Mouse (Mus musculus): ENCODE data around the gene Map7.

The Map7 gene

DNA sequence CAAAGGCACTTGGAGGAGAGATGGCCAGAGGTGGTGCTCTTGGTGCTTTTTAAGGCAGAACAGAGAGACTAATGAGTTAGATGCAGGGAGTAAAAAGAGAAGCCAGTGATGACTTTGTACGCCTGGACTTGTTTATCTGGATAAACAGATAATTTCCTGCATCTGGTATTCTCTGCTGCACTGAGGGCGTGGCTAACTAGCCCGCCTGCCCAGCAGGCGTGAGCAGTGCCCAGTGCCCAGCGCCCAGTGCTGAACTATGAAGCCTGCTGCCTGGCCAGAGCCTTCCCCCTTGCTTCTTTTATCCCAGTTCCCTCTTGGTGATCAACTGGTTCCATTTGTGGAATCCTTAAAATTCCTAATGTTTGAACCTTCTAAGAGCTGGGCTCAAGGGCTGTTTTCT, 81.8 kb downstream of the Map7 start:
- no peak for DNase-seq (ENCODE audit: low spot score in 2 of 2)

DNA sequence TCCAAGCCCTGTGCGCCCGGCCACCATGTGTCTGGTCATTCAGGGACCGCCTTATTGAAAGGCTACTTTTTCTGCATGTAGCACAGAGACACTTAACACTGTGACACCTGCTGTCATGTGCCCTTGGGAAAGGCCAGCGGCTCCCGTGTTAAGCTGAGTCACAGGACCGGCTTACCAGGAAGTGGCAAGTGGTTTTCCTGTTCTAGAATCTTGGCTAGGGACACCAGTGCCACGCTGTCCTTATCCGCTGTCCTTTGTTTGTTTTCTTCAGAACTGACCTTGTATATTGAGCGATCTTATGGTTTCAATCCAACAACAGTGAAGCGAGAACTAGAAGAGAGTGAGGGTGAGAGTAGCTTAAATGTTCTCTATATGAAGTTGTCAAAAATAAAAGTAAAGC, 85.2 kb downstream of the Map7 start:
- no peak for DNase-seq (ENCODE audit: low spot score in 2 of 2)

DNA sequence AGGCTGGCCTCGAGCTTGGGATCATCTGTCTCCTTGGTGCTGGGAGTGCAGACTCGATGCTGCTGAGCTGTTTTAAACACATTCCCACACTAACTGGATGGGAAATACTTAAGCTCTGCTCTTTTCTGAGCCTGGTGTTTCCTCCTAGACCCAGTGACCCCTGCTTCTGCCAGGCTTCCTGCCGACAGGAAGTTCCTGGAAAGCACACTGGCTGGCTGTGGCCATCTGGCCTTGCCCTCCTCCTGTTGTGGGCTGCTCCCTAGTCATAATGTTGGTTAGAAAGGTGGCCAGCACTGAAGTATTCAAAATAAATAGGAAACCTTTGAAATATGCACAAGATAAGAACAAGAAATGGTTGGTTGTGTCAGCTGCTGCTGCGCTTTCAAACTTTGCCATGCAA, 86.2 kb downstream of the Map7 start:
- no peak for DNase-seq (ENCODE audit: low spot score in 2 of 2)

GRCm38 (mm10) chr10:20235656-20236055, 87.4 kb downstream of the Map7 start:
- DNase-seq (ENCODE audit: low spot score in 2 of 2), result no peak

DNA sequence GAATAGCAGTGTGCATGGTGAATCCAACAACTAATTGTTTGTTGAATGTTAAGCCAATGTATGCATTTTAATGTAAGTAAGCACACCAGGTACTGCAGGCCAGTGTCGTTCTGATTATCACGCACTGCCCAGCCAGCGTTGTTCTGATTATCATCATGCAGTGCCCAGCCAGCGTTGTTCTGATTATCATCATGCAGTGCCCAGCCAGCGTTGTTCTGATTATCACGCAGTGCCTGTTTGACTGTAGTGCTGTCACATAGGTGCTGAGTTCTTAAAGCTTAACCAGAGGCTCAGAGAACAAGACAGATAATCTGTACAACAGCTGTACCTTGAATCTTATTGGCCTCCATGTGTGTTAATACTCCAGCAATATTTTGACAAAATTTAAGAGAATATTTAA, 88.0 kb downstream of the Map7 start:
- no peak for DNase-seq (ENCODE audit: low spot score in 2 of 2)

DNA sequence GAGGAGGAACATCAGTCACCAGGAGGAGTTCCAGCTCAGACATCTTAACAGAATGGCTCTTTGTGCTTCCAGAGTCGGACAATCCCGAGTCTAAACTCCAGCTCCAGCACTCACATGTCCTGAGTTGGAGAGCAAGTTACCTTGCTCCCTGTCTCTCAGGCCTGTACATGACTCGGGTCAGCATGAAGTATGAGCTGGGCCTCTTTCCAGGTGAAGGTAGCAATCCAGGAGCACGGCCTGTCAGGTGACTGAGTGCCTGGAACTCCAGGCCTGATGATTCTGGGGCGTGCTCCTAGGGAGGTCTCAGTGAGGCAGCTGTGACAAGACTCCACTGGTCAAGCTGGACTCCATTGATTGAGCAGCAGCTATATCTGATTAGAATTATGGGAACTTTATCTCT, 90.0 kb downstream of the Map7 start:
- no peak for DNase-seq (ENCODE audit: low spot score in 2 of 2)

DNA sequence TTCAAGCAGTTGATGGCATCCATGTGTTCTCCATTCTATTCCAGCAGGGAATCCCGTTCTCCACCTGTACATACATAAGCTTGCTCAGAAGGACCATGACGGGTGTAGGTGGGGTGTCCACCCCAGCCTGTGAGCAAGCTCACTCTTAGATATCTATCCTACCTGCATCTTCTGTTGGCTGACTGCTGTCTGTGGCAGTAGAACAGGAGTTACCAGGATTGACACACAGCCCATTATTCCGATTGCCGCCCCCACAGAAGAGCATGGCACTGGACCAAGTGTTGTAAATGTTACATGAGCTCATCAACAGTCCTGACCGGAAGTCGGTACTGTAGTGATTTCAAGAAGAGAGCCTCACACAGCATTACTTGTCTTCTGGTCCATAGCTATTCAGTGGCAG, 92.6 kb downstream of the Map7 start:
- DNase-seq (ENCODE audit: low spot score in 2 of 2), result no peak

DNA sequence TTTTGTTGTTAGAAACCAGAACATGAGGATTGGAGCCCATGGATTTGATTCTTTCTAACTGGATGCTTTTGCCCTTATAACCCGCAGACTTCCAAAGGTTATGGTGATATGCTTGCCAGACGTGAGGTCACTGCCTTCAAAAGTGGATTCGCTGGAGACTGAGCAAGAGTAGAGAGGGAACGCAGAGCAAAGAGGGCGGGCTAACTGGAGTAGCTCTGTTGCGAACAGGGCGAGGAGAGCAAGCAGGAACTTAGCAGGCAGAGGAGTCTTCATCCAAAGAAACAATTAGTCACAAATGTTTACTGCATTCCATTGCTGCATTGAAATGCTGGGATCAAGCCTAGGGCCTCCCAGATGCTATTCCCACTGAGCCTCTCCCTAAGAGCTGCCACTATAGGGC, 95.0 kb downstream of the Map7 start:
- DNase-seq (ENCODE audit: low spot score in 2 of 2), result no peak

- peak in 1 of 2 experiments; percentile 52 for DNase-seq (ENCODE audit: low spot score in 2 of 2)
These were observed 96.8 kb downstream of the Map7 start for GRCm38 (mm10) chr10:20245082-20245481.

- no peak for DNase-seq (ENCODE audit: low spot score in 2 of 2)
These were observed 100.8 kb downstream of the Map7 start for GRCm38 (mm10) chr10:20249091-20249490.

DNA sequence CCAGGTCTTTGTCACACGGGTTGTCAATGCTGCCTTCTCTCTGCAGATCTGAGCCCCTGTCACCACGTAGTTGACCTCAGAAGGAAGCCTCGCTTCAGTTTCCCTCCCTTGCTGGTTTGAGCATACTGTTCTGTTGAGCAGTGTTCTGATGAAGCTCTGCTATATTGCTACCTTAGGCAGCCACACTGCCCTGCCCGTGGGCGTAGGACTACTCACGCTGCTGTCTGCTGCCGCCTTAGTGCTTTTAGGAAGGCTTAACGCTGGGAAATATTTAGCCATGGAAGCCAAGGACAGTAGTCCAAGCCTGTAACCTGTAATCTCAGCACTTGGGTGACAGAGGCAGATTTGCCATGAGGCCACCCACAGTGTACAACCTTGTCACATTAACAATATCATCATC, 107.3 kb downstream of the Map7 start:
- peak in 1 of 2 experiments; percentile 39 for DNase-seq (ENCODE audit: low spot score in 2 of 2)

GRCm38 (mm10) chr10:20257054-20257643, 108.9 kb downstream of the Map7 start:
- peak in 1 of 2 experiments; percentile 34 for DNase-seq (ENCODE audit: low spot score in 2 of 2)

GRCm38 (mm10) chr10:20257721-20258720, 109.8 kb downstream of the Map7 start:
- DNase-seq (ENCODE audit: low spot score in 2 of 2), result no peak

- DNase-seq (ENCODE audit: low spot score in 2 of 2), result no peak
These were observed 111.2 kb downstream of the Map7 start for GRCm38 (mm10) chr10:20259476-20259875.

DNA sequence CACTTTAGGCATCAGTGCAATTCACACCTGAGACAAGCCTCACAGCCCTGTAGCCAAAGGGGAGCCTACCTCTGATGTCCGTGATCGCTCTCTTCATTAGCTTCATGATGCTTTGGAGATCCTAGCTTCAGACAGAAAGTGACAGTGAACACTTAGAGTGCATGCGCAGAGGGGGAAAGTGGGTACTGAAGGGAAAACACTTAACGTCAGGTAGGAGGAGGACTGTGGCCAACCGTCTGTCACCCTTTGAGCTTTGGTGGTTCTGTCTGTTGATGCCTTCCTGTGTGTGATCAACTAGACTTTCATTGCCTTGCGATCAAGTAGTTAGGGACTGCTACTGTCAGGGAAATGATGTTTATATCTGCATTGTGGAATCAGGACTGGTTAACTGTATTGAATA, 114.6 kb downstream of the Map7 start:
- DNase-seq (ENCODE audit: low spot score in 2 of 2), result no peak

DNA sequence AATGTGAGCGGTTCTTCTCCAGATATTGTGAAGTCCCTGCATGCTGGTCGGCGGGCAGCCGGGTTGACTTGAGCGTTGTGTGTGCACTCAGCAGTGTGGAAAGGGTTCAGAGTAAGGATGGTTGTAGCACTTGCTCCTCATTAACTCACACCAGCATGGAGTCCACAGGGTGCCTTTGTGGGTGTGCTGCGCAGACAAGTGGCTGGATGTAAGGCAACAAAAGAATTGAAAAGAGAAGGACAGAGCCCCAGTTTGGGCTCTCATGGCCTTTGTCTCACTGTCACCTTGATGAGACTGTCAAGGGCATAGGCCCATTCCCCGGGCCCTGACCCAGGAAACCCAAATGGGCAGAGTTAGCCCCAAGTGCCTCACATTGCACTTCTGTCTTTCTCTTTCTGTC, 116.2 kb downstream of the Map7 start:
- DNase-seq (ENCODE audit: low spot score in 2 of 2), result no peak

- no peak for DNase-seq (ENCODE audit: low spot score in 2 of 2)
These were observed 118.8 kb downstream of the Map7 start for GRCm38 (mm10) chr10:20267032-20267431.

DNA sequence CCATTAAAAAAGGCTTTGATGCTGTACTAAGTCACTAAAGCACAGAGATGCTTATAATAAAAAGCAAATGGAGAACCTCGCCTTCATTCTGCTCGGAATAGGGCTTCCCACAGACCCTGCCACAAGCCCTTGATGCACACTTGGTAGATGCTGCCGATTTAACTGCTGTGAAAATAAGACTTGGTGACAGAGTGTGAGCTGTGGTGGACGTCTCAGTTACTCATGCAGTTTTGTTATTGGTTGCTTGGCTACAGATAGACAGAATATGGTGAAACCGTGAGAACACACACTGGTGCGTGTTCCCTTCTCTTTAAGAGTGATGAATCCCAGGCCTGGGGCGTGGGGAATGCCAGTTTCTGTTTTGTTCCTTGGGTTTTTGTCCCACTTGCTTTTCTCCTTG, 120.7 kb downstream of the Map7 start:
- no peak for DNase-seq (ENCODE audit: low spot score in 2 of 2)

GRCm38 (mm10) chr10:20272380-20272779, 124.1 kb downstream of the Map7 start:
- DNase-seq (ENCODE audit: low spot score in 2 of 2), result no peak

DNA sequence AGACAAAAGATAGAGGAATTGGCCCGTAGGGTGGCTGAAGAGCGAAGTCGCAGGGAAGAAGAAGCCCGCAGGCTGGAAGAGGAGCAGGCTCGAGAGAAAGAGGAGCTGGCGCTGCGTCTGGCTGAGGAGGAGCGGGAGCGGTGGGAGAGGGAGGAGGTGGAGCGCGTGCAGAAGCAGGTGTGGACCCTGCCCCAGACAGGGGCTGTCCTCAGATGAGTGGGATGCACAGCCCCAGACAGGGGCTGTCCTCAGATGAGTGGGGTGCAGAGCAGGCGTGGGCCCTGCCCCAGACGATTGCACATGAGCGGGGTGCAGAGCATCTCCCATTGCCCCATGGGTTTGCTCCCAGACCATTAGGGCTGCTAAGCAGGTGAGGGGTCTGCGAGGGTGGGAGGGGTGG, 125.0 kb downstream of the Map7 start:
- no peak for DNase-seq (ENCODE audit: low spot score in 2 of 2)

- DNase-seq (ENCODE audit: low spot score in 2 of 2), result no peak
These were observed 125.8 kb downstream of the Map7 start for GRCm38 (mm10) chr10:20274022-20274421.

DNA sequence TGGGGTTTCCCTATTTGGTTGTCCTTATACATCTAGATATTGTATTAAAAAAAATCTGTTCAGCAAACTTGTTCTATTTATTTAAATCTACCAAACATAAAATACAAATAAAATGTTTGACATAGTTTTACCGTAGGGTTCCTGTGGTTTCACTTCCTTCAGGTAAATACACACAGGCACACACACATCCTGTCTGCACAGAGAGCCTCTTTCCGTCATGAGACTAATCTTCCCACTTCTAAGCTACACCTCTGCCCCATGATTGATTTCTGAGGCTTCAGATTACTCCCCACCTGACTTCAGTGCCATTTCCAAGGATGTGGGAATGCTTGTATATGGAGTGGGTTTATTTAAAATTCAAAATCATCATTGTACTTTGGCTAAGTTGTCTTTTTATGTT, 133.2 kb downstream of the Map7 start:
- DNase-seq (ENCODE audit: low spot score in 2 of 2), result no peak

DNA sequence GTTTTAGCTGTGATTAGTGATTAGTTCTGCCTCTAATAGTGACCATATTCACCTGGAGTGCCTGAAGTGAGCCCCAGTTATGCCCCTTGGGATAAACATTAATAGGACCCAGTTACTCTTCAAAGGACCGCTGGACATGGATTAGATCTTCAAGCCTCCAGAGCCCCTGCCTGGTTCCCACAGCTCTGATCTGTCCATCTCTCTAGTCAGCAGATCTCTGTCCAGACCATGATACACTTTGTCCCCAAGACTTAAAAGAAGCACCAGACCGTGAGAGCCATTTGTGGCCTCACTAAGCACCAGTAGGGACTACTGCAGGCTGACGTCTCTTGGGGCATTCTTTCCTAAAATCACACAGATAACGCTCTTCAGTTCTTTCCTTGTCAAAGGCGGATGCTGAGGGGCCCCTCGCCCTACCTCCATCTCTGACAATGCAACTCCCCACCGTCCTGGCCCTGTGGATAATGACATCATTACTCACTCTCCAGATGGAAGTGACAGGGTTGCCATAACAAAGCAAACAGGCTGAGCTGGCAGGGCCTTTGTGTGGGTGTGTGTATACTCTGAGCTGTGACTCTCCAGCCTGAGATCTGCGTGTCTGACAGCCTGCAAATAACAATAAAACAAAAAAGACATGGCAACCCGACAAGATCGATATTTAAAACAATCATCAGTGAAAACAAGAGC, 137.2 kb downstream of the Map7 start:
- peak in 1 of 2 experiments; percentile 63 for DNase-seq (ENCODE audit: low spot score in 2 of 2)

All from left cerebral cortex, adult 9 months (tissue).